Mouse (Mus musculus) liver, adult 2 months (tissue): ENCODE measurements around the gene Fam3a. TPM values are rescaled to one million over a fixed set of nuclear protein-coding genes. Genes with fewer than 3 reads are reported as not detected.
"Not testable (repeated sequence)": the region's sequence is repeated elsewhere in the genome, so short reads cannot be mapped to it uniquely, and the experiment has no call there.

Experiments used
- DNase-seq: peaks from one replicate; pipeline ENCODE4 v3.0.0-alpha.2; 2011; ENCODE audit warnings: low read depth, low spot score; ENCODE audit errors: extremely low read depth
- H3K27ac ChIP-seq: fragments of 200-500 bp; replicated peaks from 2 replicates; pipeline ENCODE4 v1.5.1; 2012; ENCODE audit warnings: low read depth, mild to moderate bottlenecking, control low read depth, inconsistent platforms, low read length; ENCODE audit not compliant: insufficient read depth
- H3K27me3 ChIP-seq: fragments of 200-500 bp; 2 replicates; pipeline ENCODE4 v1.6.1; 2012; ENCODE audit warnings: mild to moderate bottlenecking, moderate library complexity, low read length, inconsistent platforms; ENCODE audit not compliant: control insufficient read depth, insufficient read depth
- H3K36me3 ChIP-seq: fragments of 200-500 bp; 2 replicates; pipeline ENCODE4 v1.6.1; 2012; ENCODE audit warnings: low read length, inconsistent platforms; ENCODE audit not compliant: control insufficient read depth, insufficient read depth
- H3K4me1 ChIP-seq: fragments of 200-500 bp; 2 replicates; pipeline ENCODE4 v1.6.1; 2011; ENCODE audit warnings: low read length; ENCODE audit not compliant: control insufficient read depth, insufficient read depth
- H3K4me3 ChIP-seq: fragments of 200-500 bp; 2 replicates; pipeline ENCODE4 v1.5.1; 2011; ENCODE audit warnings: low read depth, mild to moderate bottlenecking, control low read depth, low read length, moderate library complexity; ENCODE audit not compliant: insufficient read depth
- H3K79me2 ChIP-seq: fragments of 200-500 bp; 2 replicates; pipeline ENCODE4 v1.6.1; 2012; ENCODE audit warnings: inconsistent platforms, mild to moderate bottlenecking, low read length, moderate library complexity; ENCODE audit not compliant: control insufficient read depth, insufficient read depth
- H3K9ac ChIP-seq: fragments of 200-500 bp; 2 replicates; pipeline ENCODE4 v1.6.1; 2012; ENCODE audit warnings: low read depth, mild to moderate bottlenecking, control low read depth, inconsistent platforms, low read length
- CTCF ChIP-seq: fragments of 200-500 bp; IDR thresholded peaks from 2 replicates; pipeline ENCODE4 v1.5.1; 2011; ENCODE audit warnings: low read depth, low read length, control low read depth
- POLR2A ChIP-seq: fragments of 200-500 bp; IDR thresholded peaks from 2 replicates; pipeline ENCODE4 v1.6.1; 2011; ENCODE audit warnings: low read length, control low read depth; ENCODE audit not compliant: insufficient read depth; ENCODE audit errors: extremely low read depth
- WGBS: fragments of 180-500 bp; shearing (Covaris S2); methylation state at CpG from one replicate; pipeline ENCODE4 v1.1.7; 2018; 5-methylcytosine and 5-hydroxymethylcytosine counted together
- polyA plus RNA-seq: library from polyadenylated mRNA; depleted of rRNA; stranded (reverse); fragments of >200 nt; gene quantifications from 2 replicates; pipeline ENCODE4 v1.2.3, GENCODE M21; 2012; rRNA removed
- total RNA-seq: library from RNA; depleted of rRNA; stranded (reverse); fragments of >200 nt; gene quantifications from 2 replicates; pipeline ENCODE4 v1.2.3, GENCODE M21; 2014; rRNA removed

The Fam3a gene
- total and polyA plus RNA-seq, 2 experiments: 5.8 to 24.1 TPM

GRCm38 (mm10) chrX:74359171-74359570 is 33.9 kb downstream of the Fam3a start:
- Histone ChIP-seq H3K9ac (no peak overlapping the region), H3K27ac (no peak overlapping the region), H3K27me3 (no peaks in the 10 kb centered on the region), H3K4me1 (no peaks in the 10 kb centered on the region), H3K79me2 (no peaks in the 10 kb centered on the region), H3K4me3 (no peak overlapping the region), H3K36me3 (no peaks in the 10 kb centered on the region)
- WGBS: 48% methylated on average over 11 of the region's 11 CpGs
- DNase-seq: no peak
- no peak for TF ChIP-seq CTCF
- no peak for TF ChIP-seq POLR2A

DNA sequence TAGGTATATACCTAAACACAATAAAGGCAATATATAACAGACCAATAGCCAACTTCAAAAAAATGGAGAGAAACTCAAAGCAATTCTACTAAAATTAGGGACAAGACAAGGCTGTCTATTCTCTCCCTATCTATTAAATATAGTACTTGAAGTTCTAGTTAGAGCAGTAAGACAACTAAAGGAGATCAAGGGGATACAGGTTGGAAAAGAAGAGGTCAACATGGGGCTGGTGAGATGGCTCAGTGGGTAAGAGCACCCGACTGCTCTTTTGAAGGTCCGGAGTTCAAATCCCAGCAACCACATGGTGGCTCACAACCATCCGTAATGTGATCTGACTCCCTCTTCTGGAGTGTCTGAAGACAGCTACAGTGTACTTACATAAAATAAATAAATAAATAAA is 36.0 kb downstream of the Fam3a start:
- H3K4me1 ChIP-seq, H3K27me3 ChIP-seq, H3K27ac ChIP-seq, H3K36me3 ChIP-seq, H3K79me2 ChIP-seq, DNase-seq, H3K4me3 ChIP-seq, H3K9ac ChIP-seq: not testable (repeated sequence)
- WGBS: 85% methylated on average over 3 of the region's 3 CpGs

DNA sequence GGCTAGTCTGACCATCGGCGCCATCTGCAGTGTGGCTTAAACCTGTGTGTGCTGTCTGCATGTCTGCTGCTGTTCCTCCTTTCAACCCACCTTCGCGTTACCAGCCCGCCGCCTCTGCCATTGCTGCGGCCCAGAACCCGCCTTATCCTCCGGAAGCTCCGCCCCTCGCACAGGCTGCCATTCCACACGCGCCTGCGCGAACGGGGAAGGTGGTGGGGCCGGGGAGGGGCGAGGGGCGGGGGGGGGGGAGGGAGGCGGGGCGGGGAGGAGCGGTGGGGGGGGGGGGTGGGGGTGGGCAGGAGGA is 39.7 kb downstream of the Fam3a start, which contains the start of gene Lage3:
Gene Lage3 (minus strand): TSS at position 152 of the 304 bp plus-strand sequence.
- Histone ChIP-seq H3K4me3 (peak within 1 kb of the TSS; percentile 56), H3K4me1 (peaks cover 4% of the 10 kb centered on the region; the same call in 1 of the 2 replicates), H3K79me2 (no peaks in the 10 kb centered on the region), H3K9ac (peak within 1 kb of the TSS; percentile 37), H3K36me3 (no peaks in the 10 kb centered on the region), H3K27ac (0 out of 2 replicates have a peak within 1 kb of the TSS, but pooled peaks have one; percentile 2), H3K27me3 (no peaks in the 10 kb centered on the region)
- peak; percentile 67 for TF ChIP-seq POLR2A
- TF ChIP-seq CTCF: no peak
- WGBS: 0% methylated on average over 7 of the region's 22 CpGs
- DNase-seq: peak; percentile 50

GRCm38 (mm10) chrX:74352645-74353466 is 40.2 kb downstream of the Fam3a start:
- H3K27me3 ChIP-seq: no peaks in the 10 kb centered on the region
- WGBS: 7% methylated on average over 13 of the region's 13 CpGs
- H3K27ac ChIP-seq: 0 out of 2 replicates have a peak overlapping the region, but pooled peaks have one; percentile 2
- peaks cover 4% of the 10 kb centered on the region; the same call in 1 of the 2 replicates for H3K4me1 ChIP-seq
- DNase-seq: no peak
- H3K9ac ChIP-seq: peak overlapping the region; percentile 37
- H3K79me2 ChIP-seq: no peaks in the 10 kb centered on the region
- H3K36me3 ChIP-seq: no peaks in the 10 kb centered on the region
- H3K4me3 ChIP-seq: peak overlapping the region; percentile 56
- TF ChIP-seq POLR2A (no peak), CTCF (no peak)

Other genes with a start within 250 kb of the Fam3a start
- gene Tex28, start 225.4 kb downstream of the Fam3a start, total RNA-seq: not detected in 2 replicates
- not detected in 2 replicates for gene Tex28, start 225.4 kb downstream of the Fam3a start, polyA plus RNA-seq
- under 0.01 TPM in 1 of 2 replicates, not detected in the other for gene Tktl1, start 216.0 kb downstream of the Fam3a start, total RNA-seq
- gene Tktl1, start 216.0 kb downstream of the Fam3a start, polyA plus RNA-seq: not detected in 2 replicates
- 34.8 and 47.3 TPM in 2 replicates for gene Flna, start 143.5 kb downstream of the Fam3a start, total RNA-seq
- gene Flna, start 143.5 kb downstream of the Fam3a start, polyA plus RNA-seq: 14.9 and 24.4 TPM in 2 replicates
- gene Emd, start 138.6 kb downstream of the Fam3a start, total RNA-seq: 10.2 and 10.3 TPM in 2 replicates
- gene Emd, start 138.6 kb downstream of the Fam3a start, polyA plus RNA-seq: 32.4 and 38.8 TPM in 2 replicates
- gene Rpl10, start 122.5 kb downstream of the Fam3a start, total RNA-seq: 1,181 and 1,274 TPM in 2 replicates
- 968 and 1,030 TPM in 2 replicates for gene Rpl10, start 122.5 kb downstream of the Fam3a start, polyA plus RNA-seq
- gene Taz, start 111.4 kb downstream of the Fam3a start, total RNA-seq: 29.7 and 37.2 TPM in 2 replicates
- 48.8 and 53.9 TPM in 2 replicates for gene Taz, start 111.4 kb downstream of the Fam3a start, polyA plus RNA-seq
- gene Dnase1l1, start 110.9 kb downstream of the Fam3a start, total RNA-seq: 3.5 and 6.1 TPM in 2 replicates
- gene Dnase1l1, start 110.9 kb downstream of the Fam3a start, polyA plus RNA-seq: 4.9 and 5.5 TPM in 2 replicates
- gene Atp6ap1, start 96.2 kb downstream of the Fam3a start, total RNA-seq: 53.1 and 67.8 TPM in 2 replicates
- 150 and 152 TPM in 2 replicates for gene Atp6ap1, start 96.2 kb downstream of the Fam3a start, polyA plus RNA-seq
- 54.7 and 55.5 TPM in 2 replicates for gene Gdi1, start 88.3 kb downstream of the Fam3a start, total RNA-seq
- gene Gdi1, start 88.3 kb downstream of the Fam3a start, polyA plus RNA-seq: 43.6 and 72.5 TPM in 2 replicates
- gene Fam50a, start 80.2 kb downstream of the Fam3a start, total RNA-seq: 8.1 and 10.3 TPM in 2 replicates
- 6.3 and 7.3 TPM in 2 replicates for gene Fam50a, start 80.2 kb downstream of the Fam3a start, polyA plus RNA-seq
- gene Plxna3, start 64.2 kb downstream of the Fam3a start, total RNA-seq: 0.34 and 0.46 TPM in 2 replicates
- gene Plxna3, start 64.2 kb downstream of the Fam3a start, polyA plus RNA-seq: 0.95 and 1.8 TPM in 2 replicates
- 28.7 and 32.2 TPM in 2 replicates for gene Lage3, start 39.7 kb downstream of the Fam3a start, total RNA-seq
- gene Lage3, start 39.7 kb downstream of the Fam3a start, polyA plus RNA-seq: 35.3 and 38.2 TPM in 2 replicates
- 14.0 and 17.0 TPM in 2 replicates for gene Ubl4a, start 20.1 kb downstream of the Fam3a start, total RNA-seq
- gene Ubl4a, start 20.1 kb downstream of the Fam3a start, polyA plus RNA-seq: 29.2 and 33.6 TPM in 2 replicates
- 2.8 and 3.2 TPM in 2 replicates for gene Slc10a3, start 19.9 kb downstream of the Fam3a start, total RNA-seq
- gene Slc10a3, start 19.9 kb downstream of the Fam3a start, polyA plus RNA-seq: 6.3 and 8.4 TPM in 2 replicates
- 50.5 and 68.5 TPM in 2 replicates for gene Ikbkg, start within 50 bp of the Fam3a start, total RNA-seq
- gene Ikbkg, start within 50 bp of the Fam3a start, polyA plus RNA-seq: 24.3 and 32.8 TPM in 2 replicates
- gene G6pdx, start 35.9 kb upstream of the Fam3a start, total RNA-seq: 3.2 and 4.0 TPM in 2 replicates
- gene G6pdx, start 35.9 kb upstream of the Fam3a start, polyA plus RNA-seq: 2.0 and 3.8 TPM in 2 replicates
- gene Gm6880, start 88.1 kb upstream of the Fam3a start, total RNA-seq: not detected in 2 replicates
- gene Gm6880, start 88.1 kb upstream of the Fam3a start, polyA plus RNA-seq: not detected in 2 replicates
- not detected in 2 replicates for gene Olfr1326-ps1, start 181.6 kb upstream of the Fam3a start, total RNA-seq
- not detected in 2 replicates for gene Olfr1326-ps1, start 181.6 kb upstream of the Fam3a start, polyA plus RNA-seq
- gene Olfr1325, start 199.4 kb upstream of the Fam3a start, total RNA-seq: not detected in 2 replicates
- not detected in 2 replicates for gene Olfr1325, start 199.4 kb upstream of the Fam3a start, polyA plus RNA-seq